Mouse (Mus musculus) ovary, postnatal 10 days (tissue): Measurements from ENCODE around the gene Mlh1.

Source experiments
- DNase-seq: peaks from one replicate; pipeline ENCODE4 v3.0.0; 2022; ENCODE audit warnings: low spot score

The Mlh1 gene

GRCm38 (mm10) chr9:111213501-111213900 is 58.1 kb downstream of the Mlh1 start:
- DNase-seq = no peak

- no peak for DNase-seq
These were observed 60.2 kb downstream of the Mlh1 start for GRCm38 (mm10) chr9:111211122-111212041.

- DNase-seq = no peak
These were observed 61.2 kb downstream of the Mlh1 start for GRCm38 (mm10) chr9:111210412-111210811.

DNA sequence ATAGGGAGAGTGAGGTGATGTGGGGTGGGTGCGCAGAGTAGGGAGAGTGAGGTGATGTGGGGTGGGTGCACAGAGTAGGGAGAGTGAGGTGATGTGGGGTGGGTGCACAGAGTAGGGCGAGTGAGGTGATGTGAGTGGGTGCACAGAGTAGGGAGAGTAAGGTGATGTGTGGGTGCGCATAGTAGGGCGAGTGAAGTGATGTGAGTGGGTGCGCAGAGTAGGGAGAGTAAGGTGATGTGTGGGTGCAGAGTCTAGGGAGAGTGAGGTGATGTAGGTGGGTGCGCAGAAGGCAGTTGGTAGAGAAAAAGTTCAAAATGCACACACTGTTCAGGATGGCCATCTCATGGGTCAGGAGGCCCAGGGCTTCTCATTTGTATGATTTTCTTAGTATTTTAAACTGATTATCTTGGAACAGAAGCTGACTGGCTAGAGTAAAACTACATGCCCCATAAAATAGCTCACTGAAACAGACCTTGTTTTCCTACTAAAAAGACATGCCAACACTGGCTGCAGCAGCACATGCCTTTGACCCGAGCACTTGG is 62.4 kb downstream of the Mlh1 start:
- no peak for DNase-seq

DNA sequence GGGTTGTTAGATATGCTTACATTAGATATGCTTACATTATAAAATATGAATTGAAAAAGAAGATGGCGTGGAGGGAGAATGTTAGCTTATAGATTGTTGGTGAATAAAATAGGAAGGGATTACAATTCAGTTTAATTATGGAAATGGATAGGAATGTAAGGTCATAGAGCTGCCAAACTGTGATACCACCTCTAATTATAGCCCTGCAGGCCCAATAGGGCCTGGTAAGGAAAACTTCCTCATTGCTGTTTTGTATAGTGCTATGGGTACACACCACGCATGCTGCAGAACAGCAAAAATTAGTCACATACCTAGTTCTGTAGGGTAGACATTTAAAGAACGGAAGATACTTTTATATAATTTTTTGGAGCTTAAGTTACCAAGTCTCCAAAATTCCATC is 63.4 kb downstream of the Mlh1 start:
- DNase-seq = no peak

DNA sequence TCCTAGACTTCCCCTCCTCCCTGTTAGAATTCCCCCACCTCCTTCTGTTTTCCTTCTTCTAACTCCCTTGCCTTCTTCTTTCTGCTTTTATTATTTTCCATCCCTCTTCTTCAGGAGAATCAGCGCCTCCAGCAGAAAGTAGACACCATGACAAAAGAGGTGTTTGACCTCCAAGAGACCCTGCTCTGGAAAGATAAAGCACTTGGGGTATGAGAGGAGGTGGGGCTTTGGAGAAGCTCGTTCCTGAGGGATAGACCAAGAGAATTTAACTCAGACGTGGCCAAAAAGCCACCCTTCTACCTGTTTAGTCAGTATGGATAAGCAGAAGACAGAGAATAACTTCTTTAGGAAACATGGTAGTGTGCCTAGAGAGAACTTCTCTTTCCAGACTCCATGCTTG is 63.9 kb downstream of the Mlh1 start:
- no peak for DNase-seq

- no peak for DNase-seq
These were observed 66.8 kb downstream of the Mlh1 start for GRCm38 (mm10) chr9:111204601-111205375.

DNA sequence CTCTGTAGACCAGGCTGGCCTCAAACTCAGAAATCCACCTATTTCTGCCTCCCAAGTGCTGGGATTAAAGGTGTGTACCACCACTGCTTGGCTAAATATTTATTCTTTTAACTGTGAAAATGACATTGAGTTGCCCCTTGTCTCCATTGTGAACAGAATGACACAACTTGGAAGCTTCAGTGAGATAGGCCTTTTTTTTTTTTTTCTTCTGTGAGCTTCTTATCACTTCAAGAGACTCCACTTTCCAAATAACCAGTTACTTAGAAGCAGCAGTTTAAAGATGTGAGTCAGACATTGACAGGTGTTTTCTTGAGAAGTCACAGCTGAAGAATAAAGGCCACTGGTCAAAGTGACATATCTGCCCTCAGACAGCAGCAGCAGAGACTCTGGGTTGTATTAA is 71.4 kb downstream of the Mlh1 start:
- no peak for DNase-seq

GRCm38 (mm10) chr9:111198332-111198731 is 73.3 kb downstream of the Mlh1 start:
- DNase-seq = no peak

DNA sequence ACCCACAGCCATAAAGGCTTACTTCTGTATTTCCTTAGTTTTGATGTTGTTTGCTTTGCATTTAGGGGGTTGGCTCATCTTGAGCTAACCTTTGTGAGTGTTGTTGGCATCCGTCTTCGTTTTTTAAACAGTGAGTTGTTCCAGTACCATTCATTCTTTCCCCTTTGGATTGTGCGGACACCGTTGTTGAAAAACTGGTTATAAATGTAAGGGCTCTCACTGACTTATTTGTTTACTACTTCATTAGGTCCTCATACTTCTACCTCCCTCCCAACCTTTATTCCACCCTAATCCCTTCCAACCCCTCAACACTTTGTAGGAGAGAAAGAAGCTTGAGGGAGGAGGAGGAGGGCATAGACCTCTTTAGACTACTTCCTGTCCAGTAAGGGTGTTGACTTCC is 73.9 kb downstream of the Mlh1 start:
- no peak for DNase-seq

DNA sequence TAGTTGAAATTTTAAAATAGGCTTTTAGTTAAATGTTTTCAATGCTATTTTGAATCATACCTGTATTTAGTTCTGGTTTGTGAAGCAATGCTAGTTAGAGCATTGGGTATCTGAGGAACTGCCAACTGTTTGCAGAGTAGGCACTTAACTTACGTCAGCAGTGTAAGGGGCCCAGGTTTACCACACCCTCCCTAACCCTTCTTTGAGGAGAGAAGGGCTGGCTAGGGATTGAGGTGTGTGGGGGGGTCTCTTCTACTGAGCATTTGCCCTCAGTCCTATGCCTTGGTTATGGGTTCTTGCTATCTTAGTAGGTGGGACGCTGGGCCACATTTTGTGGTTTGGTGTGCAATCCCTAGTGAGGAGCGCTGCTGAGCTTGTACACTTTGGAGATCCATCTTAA is 74.5 kb downstream of the Mlh1 start:
- no peak for DNase-seq

- DNase-seq = no peak
These were observed 78.4 kb downstream of the Mlh1 start for GRCm38 (mm10) chr9:111193211-111193610.

GRCm38 (mm10) chr9:111188731-111189130 is 82.9 kb downstream of the Mlh1 start:
- no peak for DNase-seq

DNA sequence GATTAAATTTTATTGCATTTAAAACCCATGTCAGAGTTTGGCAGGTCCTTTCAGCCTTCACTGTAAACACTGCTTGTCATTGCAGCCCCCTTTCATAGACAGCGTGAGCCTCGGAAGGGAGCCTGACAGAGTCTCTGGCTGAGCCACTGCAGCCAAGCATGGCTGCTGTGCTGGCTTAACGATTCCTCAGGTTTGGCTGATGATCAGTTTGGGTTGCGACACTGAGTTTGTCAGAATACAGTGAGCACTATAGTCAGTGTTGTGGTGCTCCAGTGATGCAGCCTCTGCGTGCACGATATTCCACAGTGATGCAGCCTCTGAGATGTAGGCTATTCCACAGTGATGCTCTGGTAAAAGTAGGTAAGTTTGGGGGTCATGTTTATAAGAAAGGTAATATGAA is 84.7 kb downstream of the Mlh1 start:
- no peak for DNase-seq

GRCm38 (mm10) chr9:111184929-111185328 is 86.7 kb downstream of the Mlh1 start:
- DNase-seq = no peak

DNA sequence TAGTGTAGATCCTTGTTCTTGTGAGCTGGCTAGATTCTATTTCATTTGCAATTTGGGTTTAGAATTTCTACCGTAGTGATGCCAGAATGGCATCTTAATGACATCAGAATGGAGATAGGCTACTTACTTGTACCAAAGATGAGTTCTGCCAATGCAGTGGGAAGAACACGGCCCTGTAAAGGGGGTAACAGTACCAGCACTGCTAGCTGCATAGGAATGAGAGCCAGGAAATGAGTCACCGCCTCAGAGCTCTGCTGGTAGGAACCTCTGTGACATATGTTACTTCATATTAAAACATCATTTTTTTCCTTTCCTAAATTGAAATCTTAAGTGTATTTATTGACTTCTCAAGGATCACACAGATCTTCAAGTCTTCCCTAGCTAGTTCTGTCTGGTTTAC is 89.4 kb downstream of the Mlh1 start:
- no peak for DNase-seq

GRCm38 (mm10) chr9:111178971-111179370 is 92.6 kb downstream of the Mlh1 start:
- DNase-seq = no peak
